ENCODE assay signal across 9 mouse cellular contexts in genomic region chr4:120692717-120693116, GRCm38 (mm10). TPM values are rescaled to one million over a fixed set of nuclear protein-coding genes. Genes with fewer than 3 reads are reported as not detected.
DNase-seq lines count a peak whose midpoint lies in the region; ATAC-seq and TF ChIP-seq lines count a peak whose summit lies in the region.
"Had no signal": no experiment of that assay in that cellular context is flagged by ENCODE, and none has a peak within 500 bp of the region (broad histone marks: within the 10 kb centered on the region; RNA-seq: fewer than 3 reads in every experiment).

No protein-coding gene starts in this region.

- peak; percentile 50 for ATAC-seq in forebrain, postnatal 0 days
- no peak for ATAC-seq in forebrain, embryonic 16.5 days
- no peak for ATAC-seq in liver, postnatal 0 days

- H3K9ac ChIP-seq in forebrain, postnatal 0 days: no peak overlapping the region
- no peak overlapping the region for H3K9ac ChIP-seq in forebrain, embryonic 16.5 days (replicated peaks; ENCODE audit: low read depth, low read length)
- H3K9ac ChIP-seq in liver, postnatal 0 days (replicated peaks): no peak overlapping the region
- H3K9ac ChIP-seq: heart, embryonic 15.5 days had no signal

- no peak for TF ChIP-seq EP300 in liver, postnatal 0 days (IDR thresholded peaks at IDR 0.05; ENCODE audit: low read depth)

- no peaks in the 10 kb centered on the region for H3K9me3 ChIP-seq in forebrain, postnatal 0 days (ENCODE audit: low read length)
- no peaks in the 10 kb centered on the region for H3K9me3 ChIP-seq in forebrain, embryonic 16.5 days (ENCODE audit: control insufficient read depth, low read length)
- no peaks in the 10 kb centered on the region for H3K9me3 ChIP-seq in liver, postnatal 0 days (ENCODE audit: low read length)
- H3K9me3 ChIP-seq: heart, embryonic 15.5 days had no signal

- peak; percentile 61 for DNase-seq in forebrain, postnatal 0 days
- no peak for DNase-seq in spleen, adult 2 months (ENCODE audit: low read depth in 1 of 2, low spot score in 2 of 2)
- DNase-seq in spleen, adult 12 weeks (ENCODE audit: low spot score): no peak
- peak; percentile 49 for DNase-seq in cerebellum, adult 8-10 months
- DNase-seq in heart, postnatal 4 days: peak; percentile 78
- DNase-seq in liver, postnatal 0 days: peak; percentile 54
- peak; percentile 17 for DNase-seq in telencephalon, adult 2 months (ENCODE audit: low read depth, low spot score)

- H3K4me3 ChIP-seq in forebrain, postnatal 0 days (ENCODE audit: low read depth, low read length): no peak overlapping the region
- H3K4me3 ChIP-seq in forebrain, embryonic 16.5 days (replicated peaks; ENCODE audit: low read length): no peak overlapping the region
- H3K4me3 ChIP-seq in spleen, adult 2 months (ENCODE audit: extremely low read depth, insufficient read depth, insufficient read length): no peak overlapping the region
- no peak overlapping the region for H3K4me3 ChIP-seq in liver, postnatal 0 days (ENCODE audit: low read depth, low read length)
- H3K4me3 ChIP-seq: heart, embryonic 15.5 days had no signal

- no peaks in the 10 kb centered on the region for H3K4me1 ChIP-seq in forebrain, postnatal 0 days (ENCODE audit: insufficient read depth)
- no peaks in the 10 kb centered on the region for H3K4me1 ChIP-seq in forebrain, embryonic 16.5 days (replicated peaks; ENCODE audit: control insufficient read depth, insufficient read depth, low read length)
- no peaks in the 10 kb centered on the region for H3K4me1 ChIP-seq in spleen, adult 2 months (ENCODE audit: control insufficient read depth, insufficient read depth, insufficient read length)
- no peaks in the 10 kb centered on the region for H3K4me1 ChIP-seq in liver, postnatal 0 days (ENCODE audit: insufficient read depth)

- no peak for TF ChIP-seq POLR2A in spleen, adult 2 months (IDR thresholded peaks at IDR 0.05; ENCODE audit: low read depth, low read length)

- TF ChIP-seq CTCF in forebrain, postnatal 0 days (IDR thresholded peaks at IDR 0.05; ENCODE audit: low read depth): peak; percentile 69
- TF ChIP-seq CTCF in spleen, adult 2 months (IDR thresholded peaks at IDR 0.05; ENCODE audit: extremely low read depth, insufficient read depth, insufficient read length, insufficient replicate concordance): peak; percentile 28; the same call in 1 of the 2 replicates
- peak; percentile 66 for TF ChIP-seq CTCF in liver, postnatal 0 days (IDR thresholded peaks at IDR 0.05; ENCODE audit: low read depth)

- no peak overlapping the region for H3K4me2 ChIP-seq in forebrain, postnatal 0 days (ENCODE audit: low read depth)
- H3K4me2 ChIP-seq in forebrain, embryonic 16.5 days (ENCODE audit: low read length): no peak overlapping the region
- H3K4me2 ChIP-seq in liver, postnatal 0 days (ENCODE audit: low read depth, low read length): no peak overlapping the region
- H3K4me2 ChIP-seq: heart, embryonic 15.5 days had no signal

- 39% methylated on average over 10 of the region's 10 CpGs for WGBS in forebrain, postnatal 0 days
- WGBS in forebrain, embryonic 16.5 days: 40% methylated on average over 10 of the region's 10 CpGs
- 44% methylated on average over 10 of the region's 10 CpGs for WGBS in spleen, adult 2 months
- WGBS in liver, postnatal 0 days (ENCODE audit: insufficient replicate concordance): 40% methylated on average over 10 of the region's 10 CpGs

- no peaks in the 10 kb centered on the region; the same call in 1 of the 2 replicates for H3K36me3 ChIP-seq in forebrain, postnatal 0 days (ENCODE audit: insufficient read depth)
- no peaks in the 10 kb centered on the region for H3K36me3 ChIP-seq in forebrain, embryonic 16.5 days (ENCODE audit: control insufficient read depth, insufficient read depth)
- H3K36me3 ChIP-seq in spleen, adult 2 months (ENCODE audit: control insufficient read depth, insufficient read depth, low read length): no peaks in the 10 kb centered on the region
- no peaks in the 10 kb centered on the region for H3K36me3 ChIP-seq in liver, postnatal 0 days (replicated peaks; ENCODE audit: insufficient read depth, low read length)
- H3K36me3 ChIP-seq: heart, embryonic 15.5 days had no signal

- H3K27ac ChIP-seq in forebrain, postnatal 0 days (ENCODE audit: low read depth, low read length): no peak overlapping the region
- no peak overlapping the region for H3K27ac ChIP-seq in forebrain, embryonic 16.5 days (ENCODE audit: low read length)
- no peak overlapping the region for H3K27ac ChIP-seq in spleen, adult 2 months (ENCODE audit: insufficient read depth, low read length)
- no peak overlapping the region for H3K27ac ChIP-seq in liver, postnatal 0 days (ENCODE audit: low read depth)
- H3K27ac ChIP-seq: heart, embryonic 15.5 days had no signal

- H3K27me3 ChIP-seq in forebrain, postnatal 0 days (ENCODE audit: insufficient read depth, low read length): no peaks in the 10 kb centered on the region
- H3K27me3 ChIP-seq in forebrain, embryonic 16.5 days (replicated peaks; ENCODE audit: control insufficient read depth, insufficient read depth, low read length): peaks cover 8% of the 10 kb centered on the region; the same call in 1 of the 2 replicates
- H3K27me3 ChIP-seq in spleen, adult 2 months (ENCODE audit: control insufficient read depth, insufficient read depth, low read length): no peaks in the 10 kb centered on the region
- H3K27me3 ChIP-seq in liver, postnatal 0 days (ENCODE audit: insufficient read depth, low read length): peaks cover 9% of the 10 kb centered on the region; the same call in 1 of the 2 replicates

RNA-seq across cellular contexts. Expression of gene Cited4, which starts 26.3 kb away (rescaled TPM):
- total RNA-seq in forebrain, postnatal 0 days (2014; rRNA removed): 2.9 and 6.0 TPM in 2 replicates
- polyA plus RNA-seq in forebrain, postnatal 0 days (2015; fragmentation: Nextera tagmentation; extraction: Ambion mirVana): 4.2 and 5.3 TPM in 2 replicates
- polyA plus RNA-seq in forebrain, embryonic 16.5 days (2015; fragmentation: Nextera tagmentation; extraction: Ambion mirVana): 0.46 and 0.79 TPM in 2 replicates
- 10.9 and 21.7 TPM in 2 replicates for polyA plus RNA-seq in spleen, adult 2 months (2012; rRNA removed)
- 10 to 100 TPM; 78.9 to 84.3 TPM for total RNA-seq in heart, postnatal 4 days (2021)
- 21.2 and 22.9 TPM in 2 replicates for polyA plus RNA-seq in liver, postnatal 0 days (2015; fragmentation: Nextera tagmentation; extraction: Ambion mirVana)

RNA-seq across cellular contexts. Expression of gene Kcnq4, which starts 55.7 kb away (rescaled TPM):
- 10.9 and 11.9 TPM in 2 replicates for total RNA-seq in forebrain, postnatal 0 days (2014; rRNA removed)
- polyA plus RNA-seq in forebrain, postnatal 0 days (2015; fragmentation: Nextera tagmentation; extraction: Ambion mirVana): 7.1 and 7.5 TPM in 2 replicates
- 8.7 and 11.1 TPM in 2 replicates for polyA plus RNA-seq in forebrain, embryonic 16.5 days (2015; fragmentation: Nextera tagmentation; extraction: Ambion mirVana)
- 0.65 and 0.98 TPM in 2 replicates for polyA plus RNA-seq in spleen, adult 2 months (2012; rRNA removed)
- 1 to 10 TPM; 2.7 to 2.9 TPM for total RNA-seq in heart, postnatal 4 days (2021)
- 0.14 and 0.20 TPM in 2 replicates for polyA plus RNA-seq in liver, postnatal 0 days (2015; fragmentation: Nextera tagmentation; extraction: Ambion mirVana)

Comparison
In these comparisons a context has a peak if more than half of its experiments do, and no peak if none do; other contexts are left out.
1. DNase-seq: peak in forebrain, postnatal 0 days (single experiment), cerebellum, adult 8-10 months (single experiment), heart, postnatal 4 days (single experiment), liver, postnatal 0 days (single experiment) and telencephalon, adult 2 months (single experiment); none in spleen, adult 2 months (0 of 2) and spleen, adult 12 weeks (single experiment).
2. Peak in every context shown above with its lines, with median percentiles within 50 percentile points of each other: CTCF ChIP-seq.